Mouse (Mus musculus) E14TG2a.4 (cell line): ENCODE measurements at regions not wholly inside any gene's neighbourhood (a gene's known extent, or its start where the extent isn't known, plus 50 kb on each side); places are given as distances from the start of the nearest gene placed in this dataset.

Experiments
- CTCF ChIP-seq: conservative IDR thresholded peaks from 2 replicates; pipeline ENCODE4 v1.5.1; 2014; ENCODE audit warnings: low read length
- NANOG ChIP-seq: IDR thresholded peaks from 2 replicates; pipeline ENCODE4 v1.6.1; 2014; ENCODE audit warnings: borderline replicate concordance, low read length, mixed read lengths
- POU5F1 ChIP-seq: IDR thresholded peaks from 2 replicates; pipeline ENCODE4 v1.6.1; 2014; ENCODE audit warnings: low read length, borderline replicate concordance

DNA sequence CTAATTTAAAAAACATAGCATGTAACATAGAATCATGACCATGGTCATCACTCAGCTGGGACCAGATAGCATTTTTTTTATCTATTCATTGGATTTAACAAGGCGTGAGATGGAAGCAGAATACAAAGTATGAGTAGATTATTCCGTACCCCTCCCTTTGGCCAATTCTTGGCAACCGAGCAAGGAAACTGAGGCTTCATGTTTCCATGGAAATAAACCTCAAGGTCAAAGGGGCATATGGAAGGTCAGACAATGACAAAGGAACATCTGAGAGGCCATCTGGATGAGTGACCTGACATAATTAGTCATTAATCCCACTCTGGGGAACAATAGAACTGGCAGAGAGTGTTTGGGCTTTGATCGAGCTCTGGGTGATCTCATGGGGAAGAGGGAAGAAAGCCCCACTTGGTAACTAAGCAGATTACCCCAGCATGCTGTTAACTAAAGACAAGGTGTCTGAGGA, 222.8 kb upstream of the Gm49339 start:
- TF ChIP-seq CTCF (no peak), POU5F1 (no peak), NANOG (peak; percentile 70; the same call in 1 of the 2 replicates)
